ENCODE assay signal across 13 mouse cellular contexts in genomic region chr15:70713736-70714135, GRCm38 (mm10).
DNase-seq lines count a peak whose midpoint lies in the region; ATAC-seq lines count a peak whose summit lies in the region.
"Had no signal": no experiment of that assay in that cellular context is flagged by ENCODE, and none has a peak within 500 bp of the region (broad histone marks: within the 10 kb centered on the region; RNA-seq: fewer than 3 reads in every experiment).

No protein-coding gene starts in this region.

- peak; percentile 92 for ATAC-seq in hindbrain, embryonic 11.5 days (ENCODE audit: low FRiP score)
- ATAC-seq: Patski had no signal

- H3K27me3 ChIP-seq in hindbrain, embryonic 11.5 days (ENCODE audit: control insufficient read depth, insufficient read depth, low read length): no peaks in the 10 kb centered on the region
- H3K27me3 ChIP-seq: embryonic facial prominence, embryonic 15.5 days; heart, embryonic 13.5 days; liver, embryonic 13.5 days; Patski had no signal

- peak overlapping the region; percentile 60 for H3K27ac ChIP-seq in hindbrain, embryonic 11.5 days (ENCODE audit: low read depth, low read length)
- H3K27ac ChIP-seq: embryonic facial prominence, embryonic 15.5 days; heart, embryonic 13.5 days; liver, embryonic 13.5 days had no signal

- H3K4me1 ChIP-seq in hindbrain, embryonic 11.5 days (replicated peaks; ENCODE audit: control insufficient read depth, insufficient read depth, low read length): no peaks in the 10 kb centered on the region; the same call in 1 of the 2 replicates
- H3K4me1 ChIP-seq: embryonic facial prominence, embryonic 15.5 days; heart, embryonic 13.5 days; liver, embryonic 13.5 days had no signal

- no peaks in the 10 kb centered on the region for H3K9me3 ChIP-seq in hindbrain, embryonic 11.5 days (ENCODE audit: control insufficient read depth, low read length)
- H3K9me3 ChIP-seq: embryonic facial prominence, embryonic 15.5 days; heart, embryonic 13.5 days; liver, embryonic 13.5 days had no signal

- H3K9ac ChIP-seq in hindbrain, embryonic 11.5 days (ENCODE audit: low read depth, low read length): no peak overlapping the region
- H3K9ac ChIP-seq: embryonic facial prominence, embryonic 15.5 days; heart, embryonic 13.5 days; liver, embryonic 13.5 days had no signal

- DNase-seq in R1 (ENCODE audit: low read depth, low spot score): peak; percentile 16
- DNase-seq in embryo, embryonic 11.5 days (ENCODE audit: low read depth, low spot score): peak; percentile 7
- peak; percentile 72 for DNase-seq in hindbrain, embryonic 11.5 days (ENCODE audit: low spot score)
- peak; percentile 36 for DNase-seq in neural tube, embryonic 10.5 days (ENCODE audit: extremely low spot score, low spot score)
- DNase-seq in frontal cortex, adult 2 months (ENCODE audit: extremely low spot score in 1 of 2, low spot score in 1 of 2): no peak
- no peak for DNase-seq in ovary, postnatal 10 days (ENCODE audit: low spot score)
- DNase-seq in kidney, postnatal 36 days: no peak
- DNase-seq: adrenal gland, postnatal 10 days; liver, embryonic 13.5 days; lung, postnatal 36 days had no signal

- no peaks in the 10 kb centered on the region for H3K36me3 ChIP-seq in hindbrain, embryonic 11.5 days (ENCODE audit: control insufficient read depth, insufficient read depth, low read length)
- H3K36me3 ChIP-seq: embryonic facial prominence, embryonic 15.5 days; heart, embryonic 13.5 days; liver, embryonic 13.5 days had no signal

- no peak overlapping the region for H3K4me2 ChIP-seq in hindbrain, embryonic 11.5 days (replicated peaks; ENCODE audit: low read depth, low read length)
- H3K4me2 ChIP-seq: embryonic facial prominence, embryonic 15.5 days; heart, embryonic 13.5 days; liver, embryonic 13.5 days had no signal

- H3K4me3 ChIP-seq in hindbrain, embryonic 11.5 days (ENCODE audit: low read depth, low read length): no peak overlapping the region
- H3K4me3 ChIP-seq: embryonic facial prominence, embryonic 15.5 days; heart, embryonic 13.5 days; liver, embryonic 13.5 days had no signal

Comparison
In these comparisons a context has a peak if more than half of its experiments do, and no peak if none do; other contexts are left out.
1. DNase-seq: peak in R1 (single experiment), embryo, embryonic 11.5 days (single experiment), hindbrain, embryonic 11.5 days (single experiment) and neural tube, embryonic 10.5 days (single experiment); none in frontal cortex, adult 2 months (0 of 2), ovary, postnatal 10 days (single experiment) and kidney, postnatal 36 days (0 of 2).